ENCODE assay signal across 10 mouse cellular contexts in the genomic region with DNA sequence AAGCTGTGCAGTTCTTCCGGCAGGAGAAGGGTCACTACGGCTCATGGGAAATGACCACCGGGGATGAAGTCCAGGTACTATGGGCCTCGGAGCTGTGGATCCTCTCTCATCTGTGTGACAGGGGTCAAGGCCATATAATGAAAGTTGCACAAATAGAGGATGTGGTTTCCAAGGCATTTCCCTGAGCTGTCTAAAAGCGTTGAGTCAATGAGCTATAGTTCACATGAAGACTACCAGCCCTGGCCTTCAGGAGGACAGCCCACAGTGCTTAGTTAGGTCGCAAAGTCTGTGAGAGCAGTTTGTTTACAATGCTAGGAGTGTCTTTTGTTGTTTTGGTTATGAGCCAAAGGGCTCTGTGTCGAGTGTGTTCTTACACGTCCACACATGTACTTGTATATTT.
DNase-seq lines count a peak whose midpoint lies in the region; ATAC-seq and TF ChIP-seq lines count a peak whose summit lies in the region.
"Had no signal": no experiment of that assay in that cellular context is flagged by ENCODE, and none has a peak within 500 bp of the region (broad histone marks: within the 10 kb centered on the region; RNA-seq: fewer than 3 reads in every experiment).

No protein-coding gene starts in this region.

- no peaks in the 10 kb centered on the region for H3K36me3 ChIP-seq in lung, embryonic 14.5 days (ENCODE audit: insufficient read depth)
- no peaks in the 10 kb centered on the region for H3K36me3 ChIP-seq in liver, postnatal 0 days (replicated peaks; ENCODE audit: insufficient read depth, low read length)
- no peaks in the 10 kb centered on the region for H3K36me3 ChIP-seq in stomach, embryonic 16.5 days (ENCODE audit: control insufficient read depth, insufficient read depth, low read length)
- no peaks in the 10 kb centered on the region for H3K36me3 ChIP-seq in forebrain, postnatal 0 days (ENCODE audit: insufficient read depth)
- H3K36me3 ChIP-seq: limb, embryonic 12.5 days had no signal

- H3K9ac ChIP-seq in lung, embryonic 14.5 days, result no peak overlapping the region
- H3K9ac ChIP-seq in liver, postnatal 0 days (replicated peaks), result no peak overlapping the region
- H3K9ac ChIP-seq in stomach, embryonic 16.5 days (ENCODE audit: low read length), result no peak overlapping the region
- H3K9ac ChIP-seq in forebrain, postnatal 0 days, result no peak overlapping the region
- H3K9ac ChIP-seq: limb, embryonic 12.5 days had no signal

- WGBS in lung, embryonic 14.5 days, result 46% methylated on average over 8 of the region's 8 CpGs
- 22% methylated on average over 8 of the region's 8 CpGs for WGBS in liver, postnatal 0 days (ENCODE audit: insufficient replicate concordance)
- 43% methylated on average over 8 of the region's 8 CpGs for WGBS in stomach, embryonic 16.5 days
- 78% methylated on average over 8 of the region's 8 CpGs for WGBS in forebrain, postnatal 0 days

- H3K27ac ChIP-seq in lung, embryonic 14.5 days (ENCODE audit: low read depth), result no peak overlapping the region
- peak overlapping the region; percentile 62 for H3K27ac ChIP-seq in liver, postnatal 0 days (ENCODE audit: low read depth)
- peak overlapping the region; percentile 18 for H3K27ac ChIP-seq in stomach, embryonic 16.5 days (ENCODE audit: low read length)
- H3K27ac ChIP-seq in forebrain, postnatal 0 days (ENCODE audit: low read depth, low read length), result no peak overlapping the region
- H3K27ac ChIP-seq: limb, embryonic 12.5 days had no signal

- no peak overlapping the region for H3K4me2 ChIP-seq in lung, embryonic 14.5 days
- H3K4me2 ChIP-seq in liver, postnatal 0 days (ENCODE audit: low read depth, low read length), result no peak overlapping the region
- no peak overlapping the region for H3K4me2 ChIP-seq in stomach, embryonic 16.5 days (ENCODE audit: low read depth, low read length)
- no peak overlapping the region for H3K4me2 ChIP-seq in forebrain, postnatal 0 days (ENCODE audit: low read depth)
- H3K4me2 ChIP-seq: limb, embryonic 12.5 days had no signal

- no peaks in the 10 kb centered on the region for H3K27me3 ChIP-seq in lung, embryonic 14.5 days (ENCODE audit: insufficient read depth, low read length)
- no peaks in the 10 kb centered on the region for H3K27me3 ChIP-seq in liver, postnatal 0 days (ENCODE audit: insufficient read depth, low read length)
- no peaks in the 10 kb centered on the region for H3K27me3 ChIP-seq in stomach, embryonic 16.5 days (ENCODE audit: control insufficient read depth, insufficient read depth, low read length)
- no peaks in the 10 kb centered on the region for H3K27me3 ChIP-seq in forebrain, postnatal 0 days (ENCODE audit: insufficient read depth, low read length)
- H3K27me3 ChIP-seq: limb, embryonic 12.5 days had no signal

- DNase-seq in lung, embryonic 14.5 days, result peak; percentile 66
- no peak for DNase-seq in lung, postnatal 4 days
- peak; percentile 31 for DNase-seq in c-Kit-positive CD71-negative TER-119-negative erythroid progenitor cells, embryonic 14.5 days (ENCODE audit: low read depth)
- no peak for DNase-seq in liver, postnatal 0 days
- no peak for DNase-seq in forebrain, postnatal 0 days
- no peak for DNase-seq in right cerebral cortex, postnatal 36 days (ENCODE audit: low spot score in 2 of 2)
- DNase-seq: cerebellum, adult 9-11 months; layer of hippocampus, adult 9-11 months had no signal

- no peaks in the 10 kb centered on the region for H3K9me3 ChIP-seq in lung, embryonic 14.5 days (ENCODE audit: low read depth, low read length)
- H3K9me3 ChIP-seq in liver, postnatal 0 days (ENCODE audit: low read length), result no peaks in the 10 kb centered on the region
- H3K9me3 ChIP-seq in stomach, embryonic 16.5 days (replicated peaks; ENCODE audit: control insufficient read depth, low read length), result no peaks in the 10 kb centered on the region
- no peaks in the 10 kb centered on the region for H3K9me3 ChIP-seq in forebrain, postnatal 0 days (ENCODE audit: low read length)
- H3K9me3 ChIP-seq: limb, embryonic 12.5 days had no signal

- no peak overlapping the region for H3K4me3 ChIP-seq in lung, embryonic 14.5 days (ENCODE audit: low read depth, low read length)
- H3K4me3 ChIP-seq in liver, postnatal 0 days (ENCODE audit: low read depth, low read length), result no peak overlapping the region
- H3K4me3 ChIP-seq in stomach, embryonic 16.5 days (replicated peaks; ENCODE audit: low read length), result no peak overlapping the region
- H3K4me3 ChIP-seq in forebrain, postnatal 0 days (ENCODE audit: low read depth, low read length), result no peak overlapping the region
- H3K4me3 ChIP-seq: limb, embryonic 12.5 days had no signal

- TF ChIP-seq CTCF in lung, embryonic 14.5 days (IDR thresholded peaks at IDR 0.05; ENCODE audit: low read depth), result no peak
- no peak for TF ChIP-seq CTCF in liver, postnatal 0 days (IDR thresholded peaks at IDR 0.05; ENCODE audit: low read depth)
- TF ChIP-seq CTCF in forebrain, postnatal 0 days (IDR thresholded peaks at IDR 0.05; ENCODE audit: low read depth), result no peak

- no peak for TF ChIP-seq EP300 in liver, postnatal 0 days (IDR thresholded peaks at IDR 0.05; ENCODE audit: low read depth)

- H3K4me1 ChIP-seq in lung, embryonic 14.5 days (ENCODE audit: insufficient read depth), result peaks cover 13% of the 10 kb centered on the region
- H3K4me1 ChIP-seq in liver, postnatal 0 days (ENCODE audit: insufficient read depth), result peaks cover 11% of the 10 kb centered on the region
- H3K4me1 ChIP-seq in stomach, embryonic 16.5 days (ENCODE audit: control insufficient read depth, insufficient read depth, low read length), result peaks cover 28% of the 10 kb centered on the region
- no peaks in the 10 kb centered on the region for H3K4me1 ChIP-seq in forebrain, postnatal 0 days (ENCODE audit: insufficient read depth)

- peak; percentile 54; the same call in 1 of the 2 replicates for ATAC-seq in lung, embryonic 14.5 days (ENCODE audit: insufficient read depth)
- ATAC-seq in liver, postnatal 0 days, result peak; percentile 84
- peak; percentile 41; the same call in 1 of the 2 replicates for ATAC-seq in stomach, embryonic 16.5 days (ENCODE audit: insufficient read depth, low FRiP score)
- ATAC-seq in forebrain, postnatal 0 days, result no peak

Comparison
In these comparisons a context has a peak if more than half of its experiments do, and no peak if none do; other contexts are left out.
1. DNase-seq: peak in lung, embryonic 14.5 days (single experiment) and c-Kit-positive CD71-negative TER-119-negative erythroid progenitor cells, embryonic 14.5 days (single experiment); none in lung, postnatal 4 days (0 of 2), liver, postnatal 0 days (single experiment), forebrain, postnatal 0 days (single experiment) and right cerebral cortex, postnatal 36 days (0 of 2).
2. H3K27ac ChIP-seq: peak in liver, postnatal 0 days (single experiment) and stomach, embryonic 16.5 days (single experiment); none in lung, embryonic 14.5 days (single experiment) and forebrain, postnatal 0 days (single experiment).